Mouse (Mus musculus) lung, postnatal 0 days (tissue): Measurements from ENCODE around the gene Smarca5. TPM values are rescaled to one million over a fixed set of nuclear protein-coding genes. Genes with fewer than 3 reads are reported as not detected.
A peak's percentile ranks its signal among the peaks of the same experiment; 100 is the strongest.
"Not testable (repeated sequence)": the region's sequence is repeated elsewhere in the genome, so short reads cannot be mapped to it uniquely, and the experiment has no call there.

Source experiments
- ATAC-seq: fragments of 200-750 bp; cut with Nextera tagmentation; 2 replicates; pipeline ENCODE4 v1.8.0; 2017; ENCODE audit warnings: moderate library complexity
- DNase-seq: peaks from one replicate; pipeline ENCODE4 v3.0.0-alpha.2; 2016; ENCODE audit warnings: low spot score
- H3K27ac ChIP-seq: fragments of 300-500 bp; sonication (generic); 2 replicates; pipeline ENCODE4 v1.5.1; 2014; ENCODE audit warnings: antibody characterized with exemption, mild to moderate bottlenecking, low read length, mixed read lengths
- H3K27me3 ChIP-seq: fragments of 300-500 bp; sonication (generic); replicated peaks from 2 replicates; pipeline ENCODE4 v1.6.1; 2014; ENCODE audit warnings: low read length, mixed read lengths; ENCODE audit not compliant: insufficient read depth
- H3K36me3 ChIP-seq: fragments of 300-500 bp; sonication (generic); 2 replicates; pipeline ENCODE4 v1.6.1; 2014; ENCODE audit warnings: low read length, mixed read lengths; ENCODE audit not compliant: insufficient read depth
- H3K4me1 ChIP-seq: fragments of 300-500 bp; sonication (generic); 2 replicates; pipeline ENCODE4 v1.6.1; 2014; ENCODE audit warnings: antibody characterized with exemption, low read depth, low read length, mixed read lengths; ENCODE audit not compliant: insufficient read depth
- H3K4me2 ChIP-seq: fragments of 300-500 bp; sonication (generic); replicated peaks from 2 replicates; pipeline ENCODE4 v1.6.1; 2014; ENCODE audit warnings: low read depth, mild to moderate bottlenecking, low read length, moderate library complexity, mixed read lengths
- H3K4me3 ChIP-seq: fragments of 300-500 bp; sonication (generic); 2 replicates; pipeline ENCODE4 v1.5.1; 2014; ENCODE audit warnings: low read depth, low read length
- H3K9ac ChIP-seq: fragments of 300-500 bp; sonication (generic); replicated peaks from 2 replicates; pipeline ENCODE4 v1.6.1; 2014; ENCODE audit warnings: low read depth, mild to moderate bottlenecking
- H3K9me3 ChIP-seq: fragments of 300-500 bp; sonication (generic); 2 replicates; pipeline ENCODE4 v1.6.1; 2016; ENCODE audit warnings: low read length, mixed read lengths
- CTCF ChIP-seq: IDR thresholded peaks from 2 replicates; pipeline ENCODE4 v1.5.1; 2016; ENCODE audit warnings: antibody characterized with exemption, mild to moderate bottlenecking
- EP300 ChIP-seq: IDR thresholded peaks from 2 replicates; pipeline ENCODE4 v1.6.1; 2016; ENCODE audit warnings: antibody characterized with exemption, mild to moderate bottlenecking, control low read depth
- WGBS: fragments of 180-500 bp; shearing (Covaris S2); extraction: QIAGEN DNeasy Blood & Tissue Kit; methylation state at CpG from one replicate; pipeline ENCODE4 v1.1.7; 2014; 5-methylcytosine and 5-hydroxymethylcytosine counted together
- polyA plus RNA-seq: library from polyadenylated mRNA; unstranded; fragments of >200 nt; fragmentation: Nextera tagmentation; extraction: Ambion mirVana; gene quantifications from 2 replicates; pipeline ENCODE4 v1.2.1, GENCODE M21; 2015

Gene Smarca5
- 28.7 and 35.5 TPM in 2 replicates for polyA plus RNA-seq

- H3K4me3 ChIP-seq, result peak within 1 kb of the TSS; percentile 88
- peak; percentile 36 for TF ChIP-seq CTCF
- H3K27ac ChIP-seq, result peak within 1 kb of the TSS; percentile 93
- H3K4me1 ChIP-seq, H3K9me3 ChIP-seq, H3K27me3 ChIP-seq, H3K36me3 ChIP-seq: not testable (repeated sequence)
- DNase-seq (peak; percentile 96), ATAC-seq (peak; percentile 98)
- 3% methylated on average over 71 of the region's 91 CpGs for WGBS
- H3K4me2 ChIP-seq, result peak within 1 kb of the TSS; percentile 80
- H3K9ac ChIP-seq, result peak within 1 kb of the TSS; percentile 83
Measured at GRCm38 (mm10) chr8:80739155-80739924, at the start of gene Smarca5. TSS of gene Smarca5 (minus strand) at chr8:80739497.

- peaks cover 17% of the 10 kb centered on the region; the same call in 1 of the 2 replicates for H3K36me3 ChIP-seq
- H3K4me3 ChIP-seq, result no peak overlapping the region
- H3K4me1 ChIP-seq, result no peaks in the 10 kb centered on the region
- TF ChIP-seq CTCF (no peak), EP300 (no peak)
- no peaks in the 10 kb centered on the region for H3K27me3 ChIP-seq
- no peak overlapping the region for H3K27ac ChIP-seq
- H3K9me3 ChIP-seq, result no peaks in the 10 kb centered on the region
- H3K4me2 ChIP-seq, result no peak overlapping the region
- no peak for DNase-seq
- no peak for ATAC-seq
- 89% methylated on average over 9 of the region's 9 CpGs for WGBS
- H3K9ac ChIP-seq, result no peak overlapping the region
Measured at GRCm38 (mm10) chr8:80784559-80784958, 45.3 kb upstream of the Smarca5 start.

DNA sequence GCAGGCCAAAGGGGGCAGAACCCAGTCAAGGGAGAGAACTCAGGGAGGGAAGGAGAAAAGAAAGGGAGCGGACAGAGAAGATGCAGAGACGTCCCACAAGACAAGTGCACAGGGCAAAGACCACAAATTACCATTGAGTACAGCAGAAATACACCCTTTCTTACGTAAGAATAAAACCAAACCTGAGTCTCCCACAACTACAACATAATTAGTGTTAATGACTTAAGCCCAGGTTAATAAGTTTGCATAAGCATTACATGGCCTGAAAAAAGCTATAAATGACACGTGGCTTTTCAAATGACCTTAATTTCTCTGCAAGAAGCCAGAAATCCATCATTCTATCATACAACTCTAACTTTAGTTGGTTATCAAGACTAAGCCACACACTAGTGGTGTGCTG is 44.0 kb upstream of the Smarca5 start:
- H3K4me1 ChIP-seq, result no peaks in the 10 kb centered on the region
- no peaks in the 10 kb centered on the region for H3K9me3 ChIP-seq
- no peak for ATAC-seq
- peaks cover 12% of the 10 kb centered on the region; the same call in 1 of the 2 replicates for H3K36me3 ChIP-seq
- no peak overlapping the region for H3K9ac ChIP-seq
- TF ChIP-seq CTCF (no peak), EP300 (no peak)
- 95% methylated on average over 4 of the region's 4 CpGs for WGBS
- no peak overlapping the region for H3K27ac ChIP-seq
- no peak overlapping the region for H3K4me3 ChIP-seq
- H3K4me2 ChIP-seq, result no peak overlapping the region
- no peak for DNase-seq
- H3K27me3 ChIP-seq, result no peaks in the 10 kb centered on the region

DNA sequence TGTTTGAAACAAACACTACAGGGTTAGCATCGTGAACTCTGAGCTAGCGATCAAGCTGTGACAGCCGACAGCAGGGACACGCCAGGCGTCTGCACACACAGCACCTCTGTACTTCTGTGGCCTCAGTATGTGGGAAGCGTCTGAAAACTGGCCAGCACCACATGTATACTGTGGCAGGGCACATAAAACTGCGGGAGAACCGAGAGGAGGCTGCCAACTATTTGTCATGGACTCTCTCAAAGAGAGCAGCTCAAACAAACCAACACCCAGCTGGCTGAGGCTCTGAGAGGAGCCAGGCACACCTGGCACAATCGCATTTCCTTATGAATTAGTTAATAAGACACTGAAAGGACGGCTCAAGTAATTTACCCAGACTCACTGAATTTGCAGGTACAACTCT is 42.0 kb upstream of the Smarca5 start:
- no peaks in the 10 kb centered on the region for H3K9me3 ChIP-seq
- H3K4me2 ChIP-seq, result peak overlapping the region; percentile 11; the same call in 1 of the 2 replicates
- peak overlapping the region; percentile 51 for H3K27ac ChIP-seq
- DNase-seq (peak; percentile 89), ATAC-seq (peak; percentile 91)
- H3K36me3 ChIP-seq, result no peaks in the 10 kb centered on the region
- H3K27me3 ChIP-seq, result no peaks in the 10 kb centered on the region
- 38% methylated on average over 10 of the region's 10 CpGs for WGBS
- H3K9ac ChIP-seq, result no peak overlapping the region
- no peaks in the 10 kb centered on the region for H3K4me1 ChIP-seq
- no peak overlapping the region for H3K4me3 ChIP-seq
- TF ChIP-seq CTCF, result no peak
- TF ChIP-seq EP300, result peak; percentile 38; the same call in 1 of the 2 replicates

- DNase-seq (peak; percentile 11), ATAC-seq (no peak)
- Histone ChIP-seq H3K9ac (no peak overlapping the region), H3K4me2 (no peak overlapping the region), H3K36me3 (no peaks in the 10 kb centered on the region), H3K4me3 (no peak overlapping the region), H3K27me3 (no peaks in the 10 kb centered on the region), H3K9me3 (no peaks in the 10 kb centered on the region), H3K4me1 (no peaks in the 10 kb centered on the region), H3K27ac (no peak overlapping the region; the same call in 1 of the 2 replicates)
- TF ChIP-seq CTCF, result no peak
- no peak for TF ChIP-seq EP300
- 63% methylated on average over 4 of the region's 4 CpGs for WGBS
Measured at GRCm38 (mm10) chr8:80780271-80780670, 41.0 kb upstream of the Smarca5 start.

DNA sequence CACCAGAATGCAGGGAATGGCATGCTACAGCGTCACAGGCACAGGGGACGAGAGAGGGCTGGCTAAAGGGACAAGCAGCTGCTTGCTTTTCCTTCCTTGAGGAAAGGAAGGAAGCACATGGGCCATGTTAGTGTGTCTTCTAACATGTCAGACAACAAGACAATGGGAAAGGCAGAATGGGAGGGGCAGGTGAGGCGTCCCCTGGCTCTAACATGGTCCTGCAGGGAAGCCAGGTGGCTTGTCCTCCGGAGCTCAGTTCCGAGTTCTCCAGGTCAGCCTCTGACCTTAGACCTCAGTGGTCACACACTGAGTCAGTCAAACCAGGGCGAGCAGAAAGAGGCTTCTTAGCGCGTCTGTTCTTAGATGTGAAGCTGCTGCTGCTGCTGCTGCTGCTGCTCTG is 37.1 kb upstream of the Smarca5 start:
- H3K36me3 ChIP-seq, result no peaks in the 10 kb centered on the region; the same call in 1 of the 2 replicates
- no peak for TF ChIP-seq EP300
- TF ChIP-seq CTCF, result no peak

More for the DNA sequence above, 37.1 kb upstream of the Smarca5 start:
- Histone ChIP-seq H3K27me3 (no peaks in the 10 kb centered on the region), H3K27ac (no peak overlapping the region), H3K4me3 (no peak overlapping the region), H3K9ac (no peak overlapping the region), H3K4me2 (no peak overlapping the region), H3K9me3 (no peaks in the 10 kb centered on the region), H3K4me1 (no peaks in the 10 kb centered on the region)
- 53% methylated on average over 8 of the region's 8 CpGs for WGBS
- no peak for DNase-seq
- no peak for ATAC-seq
